Mouse (Mus musculus): ENCODE results near the gene Utrn.

- no peak for TF ChIP-seq EP300 (IDR thresholded peaks at IDR 0.05)
- no peak for TF ChIP-seq CTCF (IDR thresholded peaks at IDR 0.05)
Observed at GRCm38 (mm10) chr10:12646119-12646518, 223.0 kb downstream of the Utrn start.

Measured in lung, postnatal 0 days (tissue).